Mouse (Mus musculus): ENCODE data around the gene Acsl4.

The Acsl4 gene

GRCm38 (mm10) chrX:142358427-142358826 is 31.9 kb downstream of the Acsl4 start:
- DNase-seq (ENCODE audit: low spot score): no peak

GRCm38 (mm10) chrX:142336207-142336606 is 54.1 kb downstream of the Acsl4 start:
- DNase-seq (ENCODE audit: low spot score): no peak

- DNase-seq (ENCODE audit: low spot score): no peak
Observed at GRCm38 (mm10) chrX:142335502-142335901, 54.8 kb downstream of the Acsl4 start.

DNA sequence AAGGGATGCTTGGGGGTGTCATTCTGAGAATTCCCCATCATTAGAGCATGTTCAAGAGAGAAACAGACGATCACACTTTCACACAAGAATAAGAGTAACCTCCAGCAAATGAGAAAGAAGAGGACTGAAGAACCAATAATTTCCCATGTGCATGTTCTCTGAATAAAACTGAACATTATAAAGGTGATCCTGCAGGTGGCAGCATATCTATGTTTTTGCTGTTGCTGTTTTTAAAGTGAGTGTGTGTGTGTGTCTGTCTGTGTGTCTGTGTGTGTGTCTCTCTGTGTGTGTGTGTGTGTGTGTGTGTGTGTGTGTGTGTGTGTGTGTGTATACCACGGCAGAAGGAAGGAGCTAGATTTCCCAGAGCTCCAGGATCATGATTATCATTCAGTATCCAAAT is 64.6 kb downstream of the Acsl4 start:
- no peak for DNase-seq (ENCODE audit: low spot score)

DNA sequence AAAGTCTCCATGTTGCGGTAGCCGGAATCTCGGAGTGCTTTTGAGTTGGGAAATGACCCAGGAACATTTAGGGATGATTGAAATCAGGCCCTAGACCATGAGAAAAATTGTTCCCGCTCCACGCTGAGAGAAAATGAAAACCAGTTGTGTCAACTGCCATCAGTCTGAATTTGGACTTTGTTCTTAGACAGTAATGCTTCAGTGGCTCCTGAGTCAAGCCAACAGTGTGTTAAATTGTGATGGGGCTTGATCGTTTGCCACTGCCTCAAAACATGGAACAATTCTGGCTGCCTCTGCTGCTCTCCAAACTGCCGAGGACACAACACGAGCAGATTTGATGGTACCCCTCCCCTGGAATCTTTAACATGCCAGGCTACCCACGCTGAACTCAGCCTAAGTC is 74.2 kb downstream of the Acsl4 start:
- DNase-seq (ENCODE audit: low spot score): no peak

- no peak for DNase-seq (ENCODE audit: low spot score)
Observed at GRCm38 (mm10) chrX:142315270-142315669, 75.1 kb downstream of the Acsl4 start.

DNA sequence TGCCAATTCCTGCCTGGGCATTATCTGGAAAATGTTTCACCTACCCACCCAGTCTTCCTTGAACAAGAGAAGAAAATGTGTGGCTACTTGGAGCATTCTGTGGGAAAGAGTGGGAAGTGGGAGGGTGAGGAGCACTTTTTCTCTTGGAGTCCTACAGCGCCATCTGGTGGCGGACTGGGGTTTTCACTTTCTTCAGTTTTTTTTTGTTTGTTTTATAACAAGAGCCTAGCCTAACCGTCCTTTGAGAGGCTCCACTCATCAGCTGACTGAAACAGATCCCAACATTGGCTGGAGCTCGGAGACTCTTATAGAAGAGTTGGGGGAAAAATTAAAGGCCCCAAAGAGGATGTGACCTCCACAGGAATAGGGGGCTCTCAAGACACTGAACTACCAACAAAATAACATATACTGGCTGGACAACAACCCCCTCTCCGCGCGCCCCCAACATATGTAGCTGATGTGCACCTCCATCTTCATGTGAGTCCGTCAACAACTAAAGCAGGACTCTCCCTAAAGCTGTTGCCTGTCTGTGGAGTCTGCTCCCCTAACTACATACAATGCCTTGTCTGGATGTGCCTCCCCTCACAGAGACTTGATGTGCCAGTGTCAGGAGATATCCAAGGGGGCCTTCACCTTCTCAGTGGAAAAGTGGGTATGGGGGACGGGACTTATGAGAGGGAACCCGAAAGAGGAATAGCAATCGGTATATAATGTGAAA is 75.9 kb downstream of the Acsl4 start:
- peak; percentile 70 for DNase-seq (ENCODE audit: low spot score)

DNA sequence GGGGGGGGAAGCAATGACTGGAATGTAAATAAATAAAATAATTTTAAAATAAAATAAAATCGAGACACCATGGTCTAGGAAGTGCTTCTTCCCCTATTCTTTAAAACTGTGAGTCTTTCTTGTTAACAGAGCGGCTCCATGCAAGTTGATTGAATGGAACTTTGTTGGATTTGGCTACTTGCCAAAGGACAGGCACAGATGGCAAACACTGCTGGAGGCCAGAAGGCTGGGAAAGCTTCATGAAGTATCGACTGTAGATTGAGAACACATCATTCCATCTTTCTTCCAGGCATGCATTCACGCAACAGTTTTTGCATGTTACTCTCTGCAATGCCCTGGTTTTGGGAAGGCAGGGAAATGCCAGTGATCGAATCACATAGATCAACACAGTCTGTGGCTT is 79.9 kb downstream of the Acsl4 start:
- DNase-seq (ENCODE audit: low spot score): no peak

- no peak for DNase-seq (ENCODE audit: low spot score)
Observed at GRCm38 (mm10) chrX:142305869-142306581, 84.3 kb downstream of the Acsl4 start, which contains the start of gene Kcne1l. Gene Kcne1l, minus strand, starts transcription at chrX:142306294.

- no peak for DNase-seq (ENCODE audit: low spot score)
Observed at GRCm38 (mm10) chrX:142305010-142305868, 85.1 kb downstream of the Acsl4 start.

GRCm38 (mm10) chrX:142304592-142304991 is 85.7 kb downstream of the Acsl4 start:
- no peak for DNase-seq (ENCODE audit: low spot score)

- DNase-seq (ENCODE audit: low spot score): no peak
Observed at GRCm38 (mm10) chrX:142303456-142303855, 86.9 kb downstream of the Acsl4 start.

GRCm38 (mm10) chrX:142285905-142286304 is 104.4 kb downstream of the Acsl4 start:
- DNase-seq (ENCODE audit: low spot score): no peak

DNA sequence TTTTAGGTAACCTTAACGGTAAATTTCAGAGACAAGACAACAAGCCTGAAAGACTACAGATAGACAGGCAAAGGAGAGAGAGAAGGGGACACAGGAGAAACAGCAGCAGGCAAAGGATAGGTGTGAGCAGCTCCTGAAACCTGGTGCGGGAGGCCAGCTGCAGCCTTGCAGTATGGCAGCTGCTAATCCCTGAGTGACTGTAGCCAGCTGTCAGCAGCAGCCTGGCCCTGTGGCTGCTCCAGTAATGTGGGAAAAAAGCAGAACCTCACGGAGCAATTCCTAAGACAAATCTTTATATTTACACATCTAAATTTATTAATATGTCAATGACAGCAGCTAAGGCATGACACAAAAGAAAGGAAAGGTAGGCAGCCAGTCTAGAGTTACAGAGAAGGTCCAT is 113.8 kb downstream of the Acsl4 start:
- no peak for DNase-seq (ENCODE audit: low spot score)

GRCm38 (mm10) chrX:142276031-142276430 is 114.3 kb downstream of the Acsl4 start:
- no peak for DNase-seq (ENCODE audit: low spot score)
